Mouse (Mus musculus): ENCODE results near the gene Shoc2.
"Not testable (repeated sequence)": the region's sequence is repeated elsewhere in the genome, so short reads cannot be mapped to it uniquely, and the experiment has no call there.

The Shoc2 gene

GRCm38 (mm10) chr19:53929218-53929617, 14.9 kb upstream of the Shoc2 start:
- no peak for DNase-seq (ENCODE audit: extremely low spot score, low read depth, low spot score)

GRCm38 (mm10) chr19:53933050-53933449, 11.1 kb upstream of the Shoc2 start:
- DNase-seq (ENCODE audit: extremely low spot score, low read depth, low spot score): no peak

DNA sequence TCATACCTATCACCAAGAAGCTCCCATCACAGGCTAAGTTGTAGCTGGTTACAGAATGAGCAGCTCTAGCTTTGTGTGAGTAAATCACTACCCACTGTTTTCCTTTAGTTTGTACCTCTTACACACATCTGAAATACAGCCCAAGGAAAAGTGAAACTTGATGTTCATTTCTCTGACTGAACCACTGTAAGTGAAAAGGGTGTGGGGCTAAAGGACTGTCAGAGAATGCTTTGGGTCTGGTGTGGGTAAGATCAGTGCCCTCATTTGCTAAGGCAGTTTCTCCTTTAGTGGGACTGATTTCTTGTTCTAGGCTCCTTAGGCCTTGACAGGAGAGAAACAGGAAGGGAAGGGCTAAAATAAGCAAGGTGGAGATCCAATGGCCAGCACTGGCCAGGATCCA, 10.1 kb upstream of the Shoc2 start:
- DNase-seq (ENCODE audit: extremely low spot score, low read depth, low spot score): no peak

GRCm38 (mm10) chr19:53939467-53939866, 4.6 kb upstream of the Shoc2 start:
- DNase-seq (ENCODE audit: extremely low spot score, low read depth, low spot score): no peak

DNA sequence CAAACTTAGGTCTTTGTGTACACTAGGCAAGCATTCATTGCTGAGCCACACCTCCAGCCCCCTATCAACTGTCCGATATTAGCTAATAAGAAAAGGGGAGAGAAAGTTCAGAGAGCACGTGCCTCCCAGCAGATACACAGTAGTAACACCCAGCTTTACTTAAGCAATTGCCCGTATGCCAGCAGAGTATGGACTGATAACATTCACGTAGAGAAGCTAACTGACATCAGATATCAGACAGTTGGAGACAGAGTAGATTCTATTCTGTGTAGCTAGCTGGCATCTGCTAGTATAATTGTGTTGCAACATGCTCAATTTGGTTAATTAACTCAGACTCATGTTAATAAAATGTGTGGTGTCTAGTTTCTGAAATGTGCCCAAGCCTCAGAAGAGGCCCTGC, 3.0 kb upstream of the Shoc2 start:
- DNase-seq (ENCODE audit: extremely low spot score, low read depth, low spot score): no peak

DNA sequence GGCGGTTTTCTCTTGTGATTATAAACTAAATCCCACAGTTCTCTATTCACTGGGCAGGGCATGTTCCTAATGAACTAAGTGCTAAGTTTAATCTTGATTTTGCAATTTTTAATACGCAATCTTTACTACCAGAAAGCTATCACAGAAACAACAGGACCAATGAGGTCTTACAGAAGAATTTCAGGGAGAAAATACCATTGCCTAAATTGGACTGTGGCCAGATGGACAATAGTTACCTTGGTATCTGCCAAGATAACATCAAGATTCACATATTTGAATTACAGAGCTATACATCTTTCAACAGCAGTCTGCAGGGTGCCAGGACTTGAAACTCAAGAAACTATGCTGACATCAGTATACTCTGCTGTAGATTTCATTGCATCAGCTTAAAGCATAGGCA, 1.8 kb upstream of the Shoc2 start:
- DNase-seq (ENCODE audit: extremely low spot score, low read depth, low spot score): no peak

GRCm38 (mm10) chr19:53944786-53945169, 672 bp downstream of the Shoc2 start:
- DNase-seq (ENCODE audit: extremely low spot score, low read depth, low spot score): no peak

GRCm38 (mm10) chr19:53945171-53946042, 1.3 kb downstream of the Shoc2 start:
- peak; percentile 31 for DNase-seq (ENCODE audit: extremely low spot score, low read depth, low spot score)

- DNase-seq (ENCODE audit: extremely low spot score, low read depth, low spot score): no peak
These were observed 13.4 kb downstream of the Shoc2 start for GRCm38 (mm10) chr19:53957513-53957912.

DNA sequence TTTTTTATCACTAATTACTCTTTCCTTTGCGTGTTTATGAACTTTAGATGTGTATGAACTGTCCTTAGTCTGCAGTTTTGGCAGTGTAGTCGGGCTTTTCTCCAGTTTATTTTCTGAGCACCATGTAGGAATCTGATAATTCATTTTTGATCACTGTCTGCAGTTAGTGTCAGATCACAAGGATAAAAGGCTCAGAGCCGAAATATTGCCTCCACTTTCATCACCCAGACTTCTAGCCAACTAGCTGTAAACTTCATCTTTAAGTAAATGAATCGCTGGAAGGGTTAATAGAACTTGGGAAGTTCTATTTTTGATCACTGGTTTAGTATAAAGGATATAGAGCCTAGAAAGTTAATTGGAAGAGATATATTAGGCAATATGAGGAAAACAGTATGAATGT, 18.4 kb downstream of the Shoc2 start:
- no peak for DNase-seq (ENCODE audit: extremely low spot score, low read depth, low spot score)

DNA sequence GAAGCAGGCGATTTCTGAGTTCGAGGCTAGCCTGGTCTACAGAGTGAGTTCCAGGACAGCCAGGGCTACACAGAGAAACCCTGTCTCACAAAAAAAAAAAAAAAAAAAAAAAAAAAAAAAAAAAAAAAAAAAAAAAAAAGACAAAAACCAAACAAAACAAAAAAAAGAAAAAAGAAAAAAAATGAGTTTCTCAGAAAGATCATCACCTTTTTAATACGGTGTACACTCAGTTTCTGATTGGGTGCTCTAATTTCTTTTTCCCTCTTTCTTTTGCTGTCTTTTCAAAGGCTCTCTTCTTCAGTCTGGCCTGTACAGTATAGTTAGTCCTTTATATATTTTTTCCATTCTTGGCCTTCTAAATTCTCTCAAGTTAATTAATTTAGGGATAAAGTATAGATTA, 20.2 kb downstream of the Shoc2 start:
- not testable (repeated sequence) for DNase-seq (ENCODE audit: extremely low spot score, low read depth, low spot score)

DNA sequence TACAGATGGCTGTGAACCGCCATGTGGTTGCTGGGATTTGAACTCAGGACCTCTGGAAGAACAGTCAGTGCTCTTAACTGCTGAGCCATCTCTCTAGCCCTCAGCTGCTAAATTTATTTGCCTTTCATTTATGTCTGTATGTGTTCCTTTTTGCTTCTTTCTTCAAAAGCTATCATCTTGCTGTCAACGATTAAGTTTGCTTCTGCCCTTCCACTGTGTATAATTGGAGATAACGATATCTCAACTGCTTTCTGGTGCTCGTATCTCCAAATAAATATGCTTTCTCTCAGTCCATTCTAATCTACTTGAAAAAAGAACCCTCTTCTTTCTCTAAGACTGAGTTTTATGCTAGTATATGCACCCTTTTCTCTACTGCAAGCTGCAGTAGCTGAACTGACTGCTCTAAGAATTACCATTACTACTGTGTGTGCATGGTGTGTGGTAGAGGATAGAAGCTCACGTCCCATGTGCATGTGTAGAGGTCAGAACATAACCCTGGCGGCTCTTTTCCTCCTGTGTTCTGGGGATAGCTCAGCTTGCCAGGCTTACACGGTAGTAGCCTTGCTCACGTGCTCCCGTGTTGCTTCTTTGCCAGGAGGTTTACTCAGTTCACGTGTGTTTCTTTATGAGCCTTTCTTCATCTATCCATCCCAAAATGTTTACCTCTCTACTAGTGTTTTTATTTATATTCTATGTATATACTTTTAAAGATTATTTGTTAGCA, 21.0 kb downstream of the Shoc2 start:
- DNase-seq (ENCODE audit: extremely low spot score, low read depth, low spot score): no peak

- no peak for DNase-seq (ENCODE audit: extremely low spot score, low read depth, low spot score)
These were observed 25.1 kb downstream of the Shoc2 start for GRCm38 (mm10) chr19:53969226-53969625.

GRCm38 (mm10) chr19:53971938-53972337, 27.8 kb downstream of the Shoc2 start:
- no peak for DNase-seq (ENCODE audit: extremely low spot score, low read depth, low spot score)

GRCm38 (mm10) chr19:53973656-53974055, 29.6 kb downstream of the Shoc2 start:
- no peak for DNase-seq (ENCODE audit: extremely low spot score, low read depth, low spot score)

DNA sequence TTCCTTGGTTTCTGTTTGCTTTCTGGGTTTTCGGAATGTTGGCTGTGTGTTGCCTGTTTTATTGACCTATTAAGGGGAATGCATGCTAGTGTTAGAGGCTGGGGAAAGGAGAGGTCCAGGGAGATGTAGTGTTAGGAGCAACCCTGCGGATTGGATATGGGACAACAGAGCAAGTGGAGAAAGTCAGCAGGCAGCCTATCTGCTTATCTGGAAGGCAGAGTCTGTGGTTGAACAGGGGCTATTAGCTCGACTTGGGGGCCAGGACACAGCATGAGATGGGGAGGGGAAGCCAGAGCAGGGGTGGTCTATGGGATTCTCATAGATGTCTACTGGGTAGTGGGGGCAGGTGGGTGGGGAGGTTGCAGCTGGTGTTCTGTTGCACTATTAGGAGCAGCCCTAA, 37.9 kb downstream of the Shoc2 start:
- DNase-seq (ENCODE audit: extremely low spot score, low read depth, low spot score): no peak

DNA sequence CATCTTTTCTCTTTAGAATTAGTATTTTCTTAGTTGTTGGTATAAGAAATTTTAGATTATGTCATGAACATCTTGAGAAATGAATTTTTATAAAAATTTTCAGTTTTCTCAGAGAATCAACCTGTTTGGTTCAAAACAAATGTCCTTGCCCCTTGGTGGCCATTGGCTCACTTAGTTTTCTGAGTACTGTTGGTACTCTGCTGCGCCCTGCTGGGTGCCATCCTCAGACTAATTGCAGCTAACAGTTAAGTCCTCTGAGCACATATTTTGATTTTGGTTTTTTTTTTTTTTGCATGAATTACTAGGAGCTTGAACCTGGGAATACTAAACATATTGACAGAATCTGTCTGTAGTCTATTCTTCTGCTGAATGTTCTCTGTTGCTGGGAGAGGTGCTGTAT, 39.2 kb downstream of the Shoc2 start:
- DNase-seq (ENCODE audit: extremely low spot score, low read depth, low spot score): no peak

- DNase-seq (ENCODE audit: extremely low spot score, low read depth, low spot score): no peak
These were observed 40.5 kb downstream of the Shoc2 start for GRCm38 (mm10) chr19:53984628-53985027.

DNA sequence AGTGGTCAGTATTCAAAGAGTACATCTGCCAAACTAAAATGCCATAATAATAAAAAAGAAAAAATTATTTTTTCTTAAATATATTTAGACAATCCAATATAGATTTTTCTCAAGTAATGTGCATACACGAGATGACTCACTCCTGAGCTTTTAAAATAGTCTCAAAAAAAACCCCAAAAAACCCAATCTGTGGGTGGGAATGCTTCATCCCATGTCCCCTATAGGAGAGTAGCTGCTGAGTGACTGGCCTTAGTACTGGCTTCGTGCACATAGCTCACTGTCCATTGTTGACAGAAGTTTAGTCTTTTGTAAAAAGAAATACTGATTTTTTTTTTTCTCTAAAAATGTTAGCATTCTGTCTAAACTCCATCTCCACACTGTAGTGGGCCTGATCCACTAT, 46.4 kb downstream of the Shoc2 start:
- no peak for DNase-seq (ENCODE audit: extremely low spot score, low read depth, low spot score)

DNA sequence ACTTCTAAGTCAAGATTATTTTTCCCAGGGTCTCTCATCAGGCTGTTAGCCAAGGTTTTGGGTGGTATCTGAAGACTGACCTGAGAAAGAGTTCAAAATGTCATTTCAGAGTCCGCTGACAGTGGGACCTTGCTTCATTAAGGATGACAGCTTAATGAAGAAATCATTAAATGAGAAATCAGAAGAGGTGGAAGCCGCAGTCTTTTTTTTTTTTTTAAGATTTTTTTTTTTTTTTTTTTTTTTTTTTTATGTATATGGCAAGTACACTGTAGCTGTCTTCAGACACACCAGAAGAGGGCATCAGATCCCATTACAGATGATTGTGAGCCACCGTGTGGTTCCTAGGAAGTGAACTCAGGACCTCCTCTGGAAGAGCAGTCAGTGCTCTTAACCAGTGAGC, 49.8 kb downstream of the Shoc2 start:
- no peak for DNase-seq (ENCODE audit: extremely low spot score, low read depth, low spot score)

DNA sequence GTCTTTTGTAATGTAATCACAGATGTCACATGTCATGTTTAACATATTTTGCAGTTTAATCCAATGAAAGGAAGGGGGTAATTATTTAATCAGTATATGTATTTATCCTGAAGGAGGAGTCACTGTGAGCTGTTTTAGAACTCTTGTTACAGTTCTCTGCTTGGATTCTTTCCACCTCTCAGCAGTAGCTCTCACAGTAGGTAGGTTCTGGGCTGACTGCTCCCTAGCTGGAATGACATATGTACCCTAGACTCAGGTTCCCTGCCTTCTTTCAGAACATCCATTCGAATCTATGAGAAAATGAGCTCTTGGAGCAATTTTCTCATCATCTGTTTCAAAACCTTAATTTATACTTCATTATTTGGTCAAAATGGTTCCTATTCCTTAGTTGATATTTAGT, 50.2 kb downstream of the Shoc2 start:
- DNase-seq (ENCODE audit: extremely low spot score, low read depth, low spot score): no peak

DNA sequence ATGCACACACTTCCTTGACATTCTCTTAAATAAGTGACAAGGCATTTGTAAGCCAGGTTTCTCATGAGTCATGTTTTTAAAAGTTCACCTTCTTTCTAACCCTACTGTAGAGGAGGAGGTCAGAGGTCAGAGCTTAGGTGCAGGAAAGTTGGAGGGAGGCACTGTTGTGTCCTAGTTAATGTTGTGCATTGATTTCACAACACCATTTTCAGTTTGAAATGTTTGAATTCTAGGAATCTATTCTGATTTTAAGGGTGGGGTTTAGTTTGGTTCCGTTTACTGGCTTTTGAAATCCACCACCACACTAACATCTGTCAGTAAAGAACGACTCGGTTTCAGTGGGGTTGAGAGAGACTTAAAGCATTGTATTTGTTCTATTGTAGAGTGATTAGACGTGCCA, 66.9 kb downstream of the Shoc2 start:
- DNase-seq (ENCODE audit: extremely low spot score, low read depth, low spot score): no peak

Data from hindlimb bud, embryonic 11.5 days (tissue).